Mouse (Mus musculus) v-Abl transformed pro-B cells (cell line): ENCODE results near the gene Lmf1.

Experiments used
- in situ Hi-C, 2 experiments: fragments of 400-800 bp; cut with MboI; formaldehyde crosslinking; loops; one replicate each; pipeline ENCODE4 v1.15.1; 2025; ENCODE audit not compliant: unreplicated experiment in 2 of 2

The Lmf1 gene

DNA sequence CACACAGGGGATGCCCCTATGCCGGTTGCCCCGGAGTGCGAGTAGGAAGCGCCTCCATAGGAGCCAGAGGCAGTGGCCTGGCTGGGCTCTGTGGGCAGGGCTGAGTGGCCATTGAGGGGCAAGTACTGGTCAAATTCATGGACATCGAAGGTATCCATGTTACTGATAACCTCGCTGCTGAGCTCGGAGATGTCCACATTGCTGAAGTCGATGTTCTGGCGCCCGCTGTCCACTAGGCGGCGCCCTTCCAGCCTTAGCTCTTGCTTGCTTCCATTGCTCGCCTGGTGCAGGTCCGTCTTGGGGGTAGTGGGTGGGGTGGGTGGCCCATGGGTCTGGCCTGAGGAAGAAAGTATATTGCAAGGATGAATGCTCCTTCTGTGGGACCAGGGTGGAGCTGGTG, 11.1 kb upstream of the Lmf1 start:
- in situ Hi-C loops, result no loop called here

DNA sequence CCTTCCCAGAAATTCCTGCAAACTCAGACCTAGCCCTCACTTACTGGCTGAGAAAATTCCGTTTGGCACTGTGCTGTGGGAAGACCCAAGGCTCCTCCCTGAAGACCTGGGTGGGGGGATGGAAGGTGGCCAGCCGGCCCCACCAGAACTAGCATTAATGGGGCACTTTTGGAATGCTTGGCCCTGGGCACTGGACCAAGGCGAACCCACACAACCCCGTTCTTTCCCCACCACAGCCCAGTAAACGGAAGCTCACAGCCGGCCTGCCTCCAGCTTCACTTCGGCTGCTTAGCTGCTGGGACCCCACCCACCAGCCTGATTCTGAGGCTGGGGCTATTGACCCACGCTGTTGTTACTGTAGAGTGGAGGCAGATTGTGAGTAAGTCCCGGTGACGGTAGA, 10.7 kb upstream of the Lmf1 start:
- in situ Hi-C loops, result no loop called here

- in situ Hi-C loops, result no loop called here
Measured at GRCm38 (mm10) chr17:25568880-25569279, 10.0 kb upstream of the Lmf1 start.

DNA sequence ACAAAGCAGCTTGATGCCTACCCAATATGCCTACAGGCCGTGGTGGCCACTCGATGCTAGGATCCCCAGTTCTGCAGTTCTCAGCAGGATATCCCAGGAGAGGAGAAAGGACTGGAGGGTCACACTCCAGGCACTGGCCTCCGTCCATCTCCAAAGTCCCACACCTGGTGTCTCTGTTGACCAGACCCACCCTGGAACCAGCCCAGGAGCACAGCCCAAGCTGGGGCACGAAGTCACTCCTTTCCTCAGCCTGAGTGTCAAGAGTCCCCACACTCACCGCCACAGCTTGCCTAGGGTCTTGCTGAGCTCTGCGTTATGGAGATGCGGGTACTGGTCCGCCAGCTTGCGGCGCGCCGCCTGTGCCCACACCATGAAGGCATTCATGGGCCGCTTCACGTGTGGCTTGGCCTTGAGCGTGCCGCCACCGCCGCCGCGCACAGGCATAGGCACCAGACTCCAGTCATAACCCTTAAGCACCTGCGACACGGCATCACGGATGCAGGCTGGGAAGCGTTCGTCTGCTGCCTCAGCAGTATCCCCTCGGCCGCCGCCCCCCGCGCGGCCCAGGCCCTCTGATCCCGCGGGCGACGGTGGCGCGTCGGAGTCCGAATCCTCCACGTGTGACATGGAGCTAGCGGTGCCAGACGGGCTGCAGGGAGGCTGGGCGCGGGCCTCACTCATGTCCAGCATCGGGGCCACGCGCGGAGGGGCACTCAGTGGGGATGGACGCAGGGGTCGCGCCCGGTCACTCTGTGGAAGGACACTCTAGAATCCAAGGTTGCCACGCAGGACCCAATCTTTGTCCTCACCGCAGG, 8.8 kb upstream of the Lmf1 start:
- in situ Hi-C loops, result loop anchor here (5.0 to 10.0 kb wide), 2 partner anchors 105 to 127 kb away; no protein-coding TSS in a partner anchor

DNA sequence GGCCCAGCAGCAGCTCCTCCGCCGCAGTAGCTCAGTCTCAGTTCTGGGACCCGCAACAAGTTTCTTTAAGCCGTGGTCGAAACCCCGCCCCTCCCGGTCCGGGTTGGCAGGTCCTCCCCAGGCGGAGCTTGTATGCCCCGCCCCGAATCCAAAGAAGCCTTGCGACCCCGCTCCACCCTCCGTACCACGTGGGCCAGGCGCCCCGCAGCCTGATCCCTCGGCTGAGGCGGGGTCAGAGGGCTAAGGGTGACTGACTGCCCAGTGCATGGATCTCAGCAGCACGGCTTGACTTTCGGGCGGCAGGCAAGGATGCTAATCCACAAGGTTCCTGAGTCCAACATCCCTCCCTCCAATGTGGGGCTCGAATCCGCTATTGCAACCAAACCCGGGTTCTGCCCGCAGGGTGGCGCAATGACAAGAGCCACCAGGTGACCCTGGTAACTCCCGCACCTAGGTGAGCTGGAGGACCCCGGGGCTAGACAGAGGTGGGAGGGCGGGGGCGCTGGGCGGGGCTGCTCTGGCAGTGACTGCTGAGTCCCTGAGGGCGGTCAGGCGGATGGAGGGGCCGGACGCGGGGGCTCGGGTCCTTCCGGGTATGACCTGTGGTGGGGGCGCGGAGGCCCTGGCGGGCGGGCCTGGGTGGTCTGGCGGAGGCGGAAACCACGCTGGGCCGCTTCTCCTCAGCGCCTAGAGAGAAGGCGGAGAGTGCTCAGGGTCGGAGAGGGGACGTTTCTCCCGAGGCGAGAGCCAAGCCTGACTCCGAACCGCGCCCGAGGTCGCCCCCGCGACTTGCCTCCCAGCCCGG, 8.0 kb upstream of the Lmf1 start, which contains the start of gene Sox8:
Gene Sox8 (minus strand): TSS at position 39 of the 805 bp plus-strand sequence.
- in situ Hi-C loops, result loop anchor here (5.0 to 10.0 kb wide), 2 partner anchors 104 to 126 kb away; no protein-coding TSS in a partner anchor

GRCm38 (mm10) chr17:25571453-25571820, 7.4 kb upstream of the Lmf1 start:
- in situ Hi-C loops, result loop anchor here (5.0 to 10.0 kb wide), 2 partner anchors 103 to 126 kb away; no protein-coding TSS in a partner anchor

GRCm38 (mm10) chr17:25575208-25575971, 3.5 kb upstream of the Lmf1 start:
- in situ Hi-C loops, result loop anchor here in 1 of 2 experiments (10.0 kb wide), 1 partner anchor 99 kb away; no protein-coding TSS in a partner anchor

DNA sequence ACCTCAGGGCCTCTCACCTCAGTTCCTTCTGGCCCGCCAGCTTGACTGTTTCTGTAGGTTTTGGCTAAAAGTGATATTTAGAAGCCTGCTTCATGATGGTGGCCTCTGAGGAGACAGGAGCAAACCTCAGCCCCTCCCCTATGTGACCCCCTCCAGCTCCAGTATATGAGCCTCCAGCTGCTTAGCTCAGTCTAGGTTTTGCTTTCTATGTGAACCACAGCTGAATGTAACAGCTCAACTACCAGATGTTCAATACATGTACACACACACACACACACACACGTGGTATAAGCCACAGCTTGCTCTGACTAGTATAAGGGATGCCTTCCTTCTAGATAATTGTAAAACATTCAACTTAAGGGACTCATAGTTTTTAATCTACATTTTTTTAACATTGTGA, 2.9 kb upstream of the Lmf1 start:
- in situ Hi-C loops, result loop anchor here in 1 of 2 experiments (10.0 kb wide), 1 partner anchor 99 kb away; no protein-coding TSS in a partner anchor

GRCm38 (mm10) chr17:25577263-25577662, 1.6 kb upstream of the Lmf1 start:
- in situ Hi-C loops, result loop anchor here in 1 of 2 experiments (10.0 kb wide), 1 partner anchor 98 kb away; no protein-coding TSS in a partner anchor

DNA sequence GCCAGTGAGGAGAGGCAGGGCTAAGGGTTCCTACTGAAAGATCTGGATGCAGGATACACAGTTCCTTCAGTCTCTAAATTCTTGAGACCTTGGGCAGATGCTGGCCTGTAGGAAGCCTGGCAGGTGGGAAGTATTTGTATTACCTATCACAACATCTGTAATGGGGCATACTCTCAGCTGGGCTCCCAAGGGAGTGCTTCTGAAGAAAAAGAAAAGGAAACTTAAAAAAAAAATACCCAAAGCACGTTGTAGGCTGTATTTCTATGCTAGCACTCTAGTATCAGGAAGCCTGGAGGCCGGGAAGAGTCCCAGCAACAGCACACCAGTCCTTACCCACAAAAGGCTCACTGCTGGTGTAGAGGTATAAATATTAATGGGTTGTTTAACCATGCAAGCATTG, 1.2 kb upstream of the Lmf1 start:
- in situ Hi-C loops, result loop anchor here in 1 of 2 experiments (10.0 kb wide), 1 partner anchor 97 kb away; no protein-coding TSS in a partner anchor

GRCm38 (mm10) chr17:25579332-25580047, 605 bp downstream of the Lmf1 start:
- in situ Hi-C loops, result loop anchor here in 1 of 2 experiments (10.0 kb wide), 1 partner anchor 95 kb away; no protein-coding TSS in a partner anchor

GRCm38 (mm10) chr17:25582076-25582475, 3.2 kb downstream of the Lmf1 start:
- in situ Hi-C loops, result no loop called here

DNA sequence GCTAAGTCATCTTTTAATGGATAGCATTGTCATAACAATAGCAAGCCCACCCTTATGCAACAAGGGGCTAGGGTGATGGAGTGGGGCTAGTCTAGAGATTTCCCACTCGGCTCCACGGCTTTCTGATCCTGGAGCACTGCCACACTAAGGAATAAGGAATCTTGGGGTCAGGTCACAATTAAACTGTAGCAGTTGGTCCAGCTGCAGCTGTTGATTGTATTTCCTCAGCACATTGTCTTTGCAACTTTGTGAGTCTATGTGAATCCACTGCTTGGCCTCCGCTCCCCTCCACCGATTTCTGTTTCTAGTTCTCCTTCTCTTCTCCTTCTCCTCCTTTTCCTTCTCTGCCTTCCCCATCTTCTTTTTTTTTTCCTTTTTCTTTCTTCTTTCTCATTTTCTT, 4.2 kb downstream of the Lmf1 start:
- in situ Hi-C loops, result no loop called here

GRCm38 (mm10) chr17:25583858-25584257, 5.0 kb downstream of the Lmf1 start:
- in situ Hi-C loops, result no loop called here

DNA sequence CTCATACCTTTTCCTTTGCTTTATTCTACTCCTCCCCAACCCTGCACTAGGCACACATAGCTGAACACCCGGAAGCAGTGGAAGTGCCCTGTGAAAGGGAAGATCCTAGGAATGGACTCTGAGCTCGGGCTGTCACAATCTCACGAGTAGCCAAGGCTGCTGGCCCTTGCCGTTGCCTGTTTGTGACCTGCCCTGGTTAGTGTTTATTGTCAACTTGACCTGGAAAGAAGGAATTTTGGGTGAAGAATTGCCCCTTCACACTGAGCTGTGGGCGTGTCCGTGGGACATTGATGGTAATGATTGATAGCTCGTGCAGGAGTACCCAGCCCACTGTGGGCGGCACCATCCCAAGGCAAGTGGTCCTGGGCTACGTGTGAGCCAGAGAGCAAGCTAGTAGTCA, 5.8 kb downstream of the Lmf1 start:
- in situ Hi-C loops, result no loop called here

GRCm38 (mm10) chr17:25590068-25590467, 11.2 kb downstream of the Lmf1 start:
- in situ Hi-C loops, result no loop called here

- in situ Hi-C loops, result no loop called here
Measured at GRCm38 (mm10) chr17:25590985-25591384, 12.1 kb downstream of the Lmf1 start.

GRCm38 (mm10) chr17:25592336-25592735, 13.5 kb downstream of the Lmf1 start:
- in situ Hi-C loops, result no loop called here

GRCm38 (mm10) chr17:25593411-25594261, 14.8 kb downstream of the Lmf1 start:
- in situ Hi-C loops, result no loop called here
